Mouse (Mus musculus): ENCODE measurements around the gene Fbxo46. TPM values are rescaled to one million over a fixed set of nuclear protein-coding genes. Genes with fewer than 3 reads are reported as not detected.

Gene Fbxo46
- total and polyA plus RNA-seq, 2 experiments from 2014 or later, result 6.2 to 13.1 TPM

DNA sequence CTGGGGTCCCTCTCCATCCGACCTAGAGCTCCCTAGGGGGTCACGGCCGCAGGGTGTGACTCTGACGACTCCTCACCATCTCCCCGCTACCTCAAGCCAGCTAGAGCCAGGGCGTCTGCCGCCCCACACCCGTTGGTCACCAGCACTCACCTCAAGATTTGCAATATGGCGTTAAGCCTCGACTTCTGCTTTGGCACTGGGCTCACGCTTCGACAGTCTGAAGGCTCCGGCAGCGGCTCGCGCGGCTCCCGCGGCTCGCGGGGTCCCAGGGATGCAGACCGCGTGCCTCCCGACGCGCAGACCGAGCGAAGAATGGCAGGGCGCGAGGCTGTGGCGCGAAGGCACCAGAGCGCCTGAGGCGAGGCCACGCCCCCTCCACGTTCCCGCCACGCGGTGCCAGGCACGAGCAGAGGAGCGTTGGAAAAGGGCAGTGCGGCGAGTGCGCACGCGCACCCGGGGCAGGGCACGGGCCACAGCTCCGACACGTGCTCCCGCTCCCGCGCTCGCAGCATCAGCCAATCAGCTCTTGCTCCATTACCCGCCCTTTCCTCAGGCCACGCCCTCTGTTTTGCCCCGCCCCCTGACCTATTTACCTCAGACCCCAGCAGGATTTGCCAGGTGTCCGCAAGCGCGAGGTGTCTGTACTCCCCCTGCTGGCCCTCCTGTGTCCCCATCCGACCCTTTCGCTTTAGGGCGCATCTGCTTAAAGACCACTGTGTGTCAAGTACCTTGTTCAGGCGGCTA lies 1.5 kb upstream of the Fbxo46 start, which contains the start of gene Gm4969:
Gm4969 (minus strand) TSS at position 341 of the 744 bp plus-strand sequence.
- WGBS, result 27% methylated on average over 52 of the region's 64 CpGs
- TF ChIP-seq EP300 (IDR thresholded peaks at IDR 0.05; ENCODE audit: low read depth), result no peak
- peak; percentile 16 for TF ChIP-seq CTCF (IDR thresholded peaks at IDR 0.05; ENCODE audit: low read depth)
- Histone ChIP-seq H3K36me3 (replicated peaks; ENCODE audit: control insufficient read depth, insufficient read depth, low read length) (no peaks in the 10 kb centered on the region), H3K4me2 (ENCODE audit: low read depth, low read length) (peak within 1 kb of the TSS; percentile 32), H3K4me1 (ENCODE audit: control insufficient read depth, insufficient read depth) (peaks cover 8% of the 10 kb centered on the region; the same call in 1 of the 2 replicates), H3K9ac (replicated peaks; ENCODE audit: low read depth, low read length) (no peak within 1 kb of the TSS), H3K27ac (ENCODE audit: low read depth) (no peak within 1 kb of the TSS), H3K9me3 (replicated peaks; ENCODE audit: control insufficient read depth, low read length) (no peaks in the 10 kb centered on the region), H3K27me3 (ENCODE audit: control insufficient read depth, insufficient read depth, low read length) (no peaks in the 10 kb centered on the region), H3K4me3 (ENCODE audit: low read depth, low read length) (no peak within 1 kb of the TSS)
- ATAC-seq (ENCODE audit: insufficient read depth, low read depth) (0 out of 2 replicates have a peak, but pooled peaks have one; percentile 11), DNase-seq (ENCODE audit: low spot score) (peak; percentile 10)

- DNase-seq (ENCODE audit: low spot score), result no peak
- peaks cover 8% of the 10 kb centered on the region; the same call in 1 of the 2 replicates for H3K4me1 ChIP-seq (ENCODE audit: control insufficient read depth, insufficient read depth)
- no peaks in the 10 kb centered on the region for H3K27me3 ChIP-seq (ENCODE audit: control insufficient read depth, insufficient read depth, low read length)
- TF ChIP-seq EP300 (IDR thresholded peaks at IDR 0.05; ENCODE audit: low read depth), result no peak
- TF ChIP-seq CTCF (IDR thresholded peaks at IDR 0.05; ENCODE audit: low read depth), result no peak
- no peaks in the 10 kb centered on the region for H3K9me3 ChIP-seq (replicated peaks; ENCODE audit: control insufficient read depth, low read length)
- no peak for ATAC-seq (ENCODE audit: insufficient read depth, low read depth)
- no peaks in the 10 kb centered on the region for H3K36me3 ChIP-seq (replicated peaks; ENCODE audit: control insufficient read depth, insufficient read depth, low read length)
- no peak overlapping the region for H3K9ac ChIP-seq (replicated peaks; ENCODE audit: low read depth, low read length)
- no peak overlapping the region for H3K27ac ChIP-seq (ENCODE audit: low read depth)
- WGBS, result 94% methylated on average over 8 of the region's 8 CpGs
- no peak overlapping the region for H3K4me2 ChIP-seq (ENCODE audit: low read depth, low read length)
- no peak overlapping the region for H3K4me3 ChIP-seq (ENCODE audit: low read depth, low read length)
Observed at GRCm38 (mm10) chr7:19119083-19119482, 576 bp upstream of the Fbxo46 start.

DNA sequence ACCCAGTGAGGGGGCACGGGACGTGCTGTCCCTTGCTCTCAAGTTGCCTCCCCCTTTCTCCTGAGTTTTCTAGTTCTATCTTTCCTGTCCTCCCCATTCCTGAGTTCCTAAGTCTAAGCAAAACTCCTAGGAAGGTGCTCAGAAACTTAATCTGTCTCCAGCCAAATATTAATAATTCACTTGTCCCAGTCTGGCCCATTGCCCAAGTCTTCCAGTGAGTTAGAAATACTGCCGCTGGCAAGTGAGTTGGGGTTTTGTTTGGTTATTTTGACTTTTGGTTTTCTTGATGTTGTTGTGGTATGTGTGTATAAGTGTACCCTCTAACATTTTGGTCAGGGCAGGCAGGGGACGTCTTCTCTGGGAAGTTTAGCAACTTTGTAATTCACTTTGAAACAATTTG lies 2.0 kb downstream of the Fbxo46 start:
- H3K27me3 ChIP-seq (ENCODE audit: control insufficient read depth, insufficient read depth, low read length), result no peaks in the 10 kb centered on the region
- H3K27ac ChIP-seq (ENCODE audit: low read depth), result no peak overlapping the region
- H3K9me3 ChIP-seq (replicated peaks; ENCODE audit: control insufficient read depth, low read length), result no peaks in the 10 kb centered on the region
- no peak overlapping the region for H3K9ac ChIP-seq (replicated peaks; ENCODE audit: low read depth, low read length)
- H3K4me3 ChIP-seq (ENCODE audit: low read depth, low read length), result no peak overlapping the region
- H3K36me3 ChIP-seq (replicated peaks; ENCODE audit: control insufficient read depth, insufficient read depth, low read length), result no peaks in the 10 kb centered on the region
- H3K4me1 ChIP-seq (ENCODE audit: control insufficient read depth, insufficient read depth), result peaks cover 8% of the 10 kb centered on the region; the same call in 1 of the 2 replicates
- TF ChIP-seq EP300 (IDR thresholded peaks at IDR 0.05; ENCODE audit: low read depth) (no peak), CTCF (IDR thresholded peaks at IDR 0.05; ENCODE audit: low read depth) (no peak)
- no peak overlapping the region for H3K4me2 ChIP-seq (ENCODE audit: low read depth, low read length)
- no peak for ATAC-seq (ENCODE audit: insufficient read depth, low read depth)
- WGBS, result 85% methylated on average over 4 of the region's 4 CpGs
- no peak for DNase-seq (ENCODE audit: low spot score)

- TF ChIP-seq CTCF (IDR thresholded peaks at IDR 0.05; ENCODE audit: low read depth) (no peak), EP300 (IDR thresholded peaks at IDR 0.05; ENCODE audit: low read depth) (no peak)
- WGBS, result 85% methylated on average over 6 of the region's 6 CpGs
- Histone ChIP-seq H3K4me1 (ENCODE audit: control insufficient read depth, insufficient read depth) (peaks cover 8% of the 10 kb centered on the region; the same call in 1 of the 2 replicates), H3K4me3 (ENCODE audit: low read depth, low read length) (no peak overlapping the region), H3K27me3 (ENCODE audit: control insufficient read depth, insufficient read depth, low read length) (no peaks in the 10 kb centered on the region), H3K9ac (replicated peaks; ENCODE audit: low read depth, low read length) (no peak overlapping the region), H3K36me3 (replicated peaks; ENCODE audit: control insufficient read depth, insufficient read depth, low read length) (no peaks in the 10 kb centered on the region), H3K9me3 (replicated peaks; ENCODE audit: control insufficient read depth, low read length) (no peaks in the 10 kb centered on the region), H3K4me2 (ENCODE audit: low read depth, low read length) (no peak overlapping the region), H3K27ac (ENCODE audit: low read depth) (no peak overlapping the region)
- no peak for DNase-seq (ENCODE audit: low spot score)
- ATAC-seq (ENCODE audit: insufficient read depth, low read depth), result no peak
Observed at GRCm38 (mm10) chr7:19124713-19125112, 5.1 kb downstream of the Fbxo46 start.

- no peak for ATAC-seq (ENCODE audit: insufficient read depth, low read depth)
- TF ChIP-seq EP300 (IDR thresholded peaks at IDR 0.05; ENCODE audit: low read depth) (no peak), CTCF (IDR thresholded peaks at IDR 0.05; ENCODE audit: low read depth) (no peak)
- Histone ChIP-seq H3K27me3 (ENCODE audit: control insufficient read depth, insufficient read depth, low read length) (no peaks in the 10 kb centered on the region), H3K36me3 (replicated peaks; ENCODE audit: control insufficient read depth, insufficient read depth, low read length) (no peaks in the 10 kb centered on the region), H3K27ac (ENCODE audit: low read depth) (no peak overlapping the region), H3K9ac (replicated peaks; ENCODE audit: low read depth, low read length) (no peak overlapping the region), H3K4me2 (ENCODE audit: low read depth, low read length) (no peak overlapping the region), H3K9me3 (replicated peaks; ENCODE audit: control insufficient read depth, low read length) (no peaks in the 10 kb centered on the region), H3K4me1 (ENCODE audit: control insufficient read depth, insufficient read depth) (peaks cover 5% of the 10 kb centered on the region; the same call in 1 of the 2 replicates), H3K4me3 (ENCODE audit: low read depth, low read length) (no peak overlapping the region)
- no peak for DNase-seq (ENCODE audit: low spot score)
- WGBS, result 80% methylated on average over 5 of the region's 5 CpGs
Observed at GRCm38 (mm10) chr7:19127744-19128143, 8.1 kb downstream of the Fbxo46 start.
